Mouse (Mus musculus) layer of hippocampus, adult 8-10 months (tissue): ENCODE results near the gene Gm9513. TPM values are rescaled to one million over a fixed set of nuclear protein-coding genes. Genes with fewer than 3 reads are reported as not detected.

Source experiments
- DNase-seq, 2 experiments: peaks; one replicate each; pipeline ENCODE4 v3.0.0; 2022; ENCODE audit warnings: low spot score in 2 of 2
- total RNA-seq, 4 experiments: library from RNA; stranded (reverse); gene quantifications; 2 replicates each; pipeline ENCODE4 v1.2.4; 2022

Gm9513 gene
- not detected for total RNA-seq

DNA sequence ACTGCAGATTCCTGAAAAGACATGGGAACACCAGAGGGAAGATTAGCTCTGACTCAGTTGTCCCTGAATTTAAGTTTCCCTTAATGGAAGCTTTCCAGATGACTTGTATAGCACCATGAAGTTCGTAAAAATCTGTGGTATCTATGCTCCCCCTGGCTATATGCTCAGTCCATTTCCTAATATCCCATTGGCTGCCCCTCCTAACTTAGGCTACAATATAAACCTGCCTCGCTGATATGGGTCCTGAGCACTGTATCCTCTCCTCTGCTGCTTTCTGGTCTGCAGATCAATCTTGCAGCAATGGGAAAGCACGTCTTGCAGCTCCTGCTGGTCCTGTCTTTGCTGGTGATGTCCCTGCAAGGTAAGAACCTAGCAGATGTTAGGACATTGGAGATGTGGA, at the start of gene Gm9513:
Gm9513 (plus strand) TSS at position 301 of the 400 bp plus-strand sequence.
- no peak for DNase-seq

DNA sequence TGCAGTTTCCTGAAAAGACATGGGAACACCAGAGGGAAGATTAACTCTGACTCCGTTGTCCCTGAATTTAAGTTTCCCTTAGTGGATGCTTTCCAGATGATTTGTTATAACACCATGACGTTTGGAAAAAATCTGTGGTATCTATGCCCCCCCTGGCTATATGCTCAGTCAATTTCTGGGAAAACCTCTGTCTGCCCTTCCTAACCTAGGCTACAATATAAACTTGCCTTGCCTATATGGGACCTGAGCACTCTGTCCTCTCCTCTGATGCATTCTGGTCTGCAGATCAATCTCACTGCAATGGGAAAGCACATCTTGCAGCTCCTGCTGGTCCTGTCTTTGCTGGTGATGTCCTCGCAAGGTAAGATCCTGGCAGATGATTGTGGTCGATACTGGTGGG, 43.9 kb upstream of the Gm9513 start, which contains the start of gene Gm7257:
Gm7257 (plus strand) TSS at position 301 of the 400 bp plus-strand sequence.
- DNase-seq = no peak

DNA sequence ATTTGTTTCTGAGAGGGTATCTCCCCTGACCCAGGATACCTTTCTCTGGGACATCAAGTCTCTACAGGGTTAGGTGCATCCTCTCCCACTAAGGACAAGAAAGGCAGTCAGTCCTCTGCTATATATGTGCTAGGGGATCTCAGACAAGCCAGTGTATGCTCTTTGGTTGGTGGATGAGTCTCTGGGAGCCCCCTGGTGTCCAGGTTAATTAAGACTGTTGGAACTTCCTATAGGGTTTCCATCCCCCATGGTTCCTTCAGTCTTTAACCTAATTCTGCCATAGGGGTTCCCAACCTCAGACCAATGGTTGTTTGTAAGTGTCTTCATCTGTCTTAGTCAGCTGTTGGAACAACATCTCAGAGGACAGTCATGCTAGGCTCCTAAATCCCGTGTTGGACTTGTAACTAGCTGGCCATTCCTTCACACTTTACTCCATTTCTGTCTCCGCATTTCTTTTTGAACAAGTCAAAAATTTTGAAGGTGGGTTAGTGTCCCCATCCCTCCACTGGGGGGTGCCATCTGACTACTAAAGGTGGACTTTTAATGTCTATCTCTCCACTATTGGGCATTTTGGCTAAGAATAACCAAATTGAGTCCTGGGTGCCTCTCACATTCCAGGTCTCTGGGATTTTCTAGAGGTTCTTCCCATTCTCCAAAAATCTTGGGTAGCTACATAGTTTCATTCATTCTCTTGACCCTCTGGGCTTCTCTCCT, 40.2 kb upstream of the Gm9513 start:
- DNase-seq = peak in 1 of 2 experiments; percentile 5

DNA sequence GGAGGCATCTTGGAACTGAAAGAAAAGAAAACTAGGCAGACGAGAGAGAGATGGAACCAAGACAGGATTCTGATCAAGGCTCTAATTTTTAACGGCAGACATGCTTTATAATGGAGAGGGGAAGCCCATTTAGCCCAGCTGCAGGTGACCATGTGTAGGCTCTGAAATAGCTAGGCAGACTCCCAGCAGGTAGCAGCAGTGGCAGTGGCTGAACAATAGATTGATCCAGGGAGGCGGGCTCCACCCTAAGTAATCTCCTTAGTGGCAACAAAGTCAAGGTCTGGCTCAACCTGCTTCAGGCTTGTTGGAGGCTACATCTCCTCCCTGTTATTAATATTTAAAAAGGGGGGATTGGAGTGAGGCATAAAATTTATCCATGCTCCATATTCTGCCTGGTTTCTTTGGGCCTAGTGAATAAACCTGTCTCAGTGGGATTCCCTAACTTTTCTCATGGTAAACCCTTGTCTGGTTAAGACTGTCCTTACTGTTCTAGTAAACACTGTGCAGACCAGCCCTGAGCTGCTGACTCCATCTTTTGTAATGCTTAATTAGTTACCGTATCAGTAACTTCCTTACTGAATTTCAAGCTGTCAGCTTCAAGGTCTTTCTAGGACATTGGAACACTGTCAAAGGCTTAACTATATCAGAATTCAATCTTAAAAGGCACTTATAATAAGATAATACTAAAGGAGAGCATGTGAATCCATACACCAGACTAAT, 19.2 kb downstream of the Gm9513 start:
- DNase-seq = no peak

GRCm38 (mm10) chr9:36495824-36496223, 20.4 kb downstream of the Gm9513 start:
- DNase-seq = no peak

- DNase-seq = no peak
These were observed 28.8 kb downstream of the Gm9513 start for GRCm38 (mm10) chr9:36504211-36504610.

Other genes with a start within 250 kb of the Gm9513 start
- not detected for gene Gm7257, start 43.8 kb upstream of the Gm9513 start, total RNA-seq
- not detected for gene Gm5615, start 66.3 kb downstream of the Gm9513 start, total RNA-seq
- not detected for gene Gm17689, start 107.0 kb downstream of the Gm9513 start, total RNA-seq
- not detected for gene A630095E13Rik, start 167.7 kb downstream of the Gm9513 start, total RNA-seq
- gene Acrv1, start 217.6 kb downstream of the Gm9513 start, total RNA-seq = not detected